Mouse (Mus musculus) liver (tissue): Measurements from ENCODE around the gene Gm1527.
"Not testable (repeated sequence)": the region's sequence is repeated elsewhere in the genome, so short reads cannot be mapped to it uniquely, and the experiment has no call there.

Source experiments
- DNase-seq: peaks from one replicate; pipeline ENCODE4 v3.0.0-alpha.2; 2020; ENCODE audit warnings: mixed read lengths

Gm1527 gene

DNA sequence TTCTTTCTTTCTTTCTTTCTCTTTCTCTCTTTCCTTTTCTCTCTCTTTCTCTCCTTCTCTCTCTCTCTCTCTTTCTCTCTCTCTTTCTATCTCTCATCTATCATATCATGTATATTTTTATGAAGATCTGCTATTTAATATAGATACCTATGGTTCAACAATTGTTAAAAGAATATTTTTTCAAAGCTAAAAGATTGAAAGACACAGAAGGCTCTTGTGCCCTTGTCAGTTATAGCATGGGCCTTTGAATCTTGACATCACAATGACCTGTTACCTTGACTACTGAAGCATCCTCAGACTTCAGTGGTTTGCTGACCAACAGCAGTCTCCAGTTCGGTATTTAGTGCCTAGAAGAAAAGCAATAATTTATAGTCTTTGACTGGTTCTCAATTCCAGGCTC lies at the start of gene Gm1527:
Gm1527 (plus strand) TSS at position 301 of the 400 bp plus-strand sequence.
- DNase-seq: no peak

DNA sequence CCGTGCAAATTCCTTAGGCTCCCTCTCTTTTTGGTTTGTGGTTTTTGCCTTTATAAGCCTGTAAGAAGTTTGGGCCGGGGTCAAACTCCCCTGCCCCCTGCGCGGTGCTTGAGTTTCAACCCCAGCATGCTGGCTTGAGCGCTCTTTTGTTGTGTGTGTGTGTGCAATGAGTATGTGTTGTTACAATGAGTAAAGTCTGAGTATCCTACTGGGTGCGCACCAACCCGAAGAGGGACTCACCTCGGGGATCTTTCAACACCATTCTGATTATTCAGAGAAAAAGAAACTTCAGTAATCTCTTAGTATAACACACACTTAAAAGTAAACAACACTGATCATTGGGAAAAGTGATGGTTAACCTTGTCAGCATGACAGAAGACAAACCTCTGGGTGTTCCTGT lies 49.2 kb upstream of the Gm1527 start:
- DNase-seq: no peak

DNA sequence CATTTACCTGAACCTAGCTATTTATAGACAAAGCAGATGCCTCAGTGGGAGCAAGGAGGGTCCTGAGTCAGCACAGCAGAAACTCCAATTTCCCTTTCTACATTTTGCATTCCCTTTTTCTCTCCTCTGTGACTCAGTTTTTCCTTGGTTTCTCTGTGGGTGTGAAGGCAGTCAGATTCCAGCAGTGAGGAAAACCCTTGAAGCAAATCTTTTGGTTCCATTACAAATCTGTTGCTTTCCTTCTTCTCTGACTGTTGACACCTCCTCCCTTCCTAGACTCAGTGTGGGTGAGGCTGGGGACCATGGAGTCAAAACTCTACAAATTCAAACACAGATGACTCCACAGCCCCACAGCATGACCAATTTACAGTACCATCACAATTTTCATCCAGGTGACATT lies 45.3 kb upstream of the Gm1527 start:
- DNase-seq: no peak

DNA sequence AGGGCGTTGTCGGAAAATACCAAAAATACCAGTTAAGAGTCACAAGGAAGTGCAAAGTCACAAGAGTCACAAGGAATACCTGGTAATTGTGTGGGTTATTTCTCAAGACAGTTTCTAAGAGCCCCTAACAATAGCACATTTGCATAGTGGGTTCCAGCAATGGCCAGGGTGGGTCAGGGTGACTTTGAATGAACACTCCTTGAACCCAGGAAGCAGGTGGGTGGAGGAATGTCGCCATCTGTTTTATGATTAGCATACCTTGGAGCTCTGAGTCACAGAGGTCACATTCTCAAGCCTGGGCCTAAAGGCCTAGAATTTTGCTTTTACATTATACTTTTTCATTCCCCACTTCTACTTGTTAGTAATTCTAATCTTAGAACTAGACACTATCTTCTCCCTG lies 40.2 kb upstream of the Gm1527 start:
- DNase-seq: not testable (repeated sequence)

DNA sequence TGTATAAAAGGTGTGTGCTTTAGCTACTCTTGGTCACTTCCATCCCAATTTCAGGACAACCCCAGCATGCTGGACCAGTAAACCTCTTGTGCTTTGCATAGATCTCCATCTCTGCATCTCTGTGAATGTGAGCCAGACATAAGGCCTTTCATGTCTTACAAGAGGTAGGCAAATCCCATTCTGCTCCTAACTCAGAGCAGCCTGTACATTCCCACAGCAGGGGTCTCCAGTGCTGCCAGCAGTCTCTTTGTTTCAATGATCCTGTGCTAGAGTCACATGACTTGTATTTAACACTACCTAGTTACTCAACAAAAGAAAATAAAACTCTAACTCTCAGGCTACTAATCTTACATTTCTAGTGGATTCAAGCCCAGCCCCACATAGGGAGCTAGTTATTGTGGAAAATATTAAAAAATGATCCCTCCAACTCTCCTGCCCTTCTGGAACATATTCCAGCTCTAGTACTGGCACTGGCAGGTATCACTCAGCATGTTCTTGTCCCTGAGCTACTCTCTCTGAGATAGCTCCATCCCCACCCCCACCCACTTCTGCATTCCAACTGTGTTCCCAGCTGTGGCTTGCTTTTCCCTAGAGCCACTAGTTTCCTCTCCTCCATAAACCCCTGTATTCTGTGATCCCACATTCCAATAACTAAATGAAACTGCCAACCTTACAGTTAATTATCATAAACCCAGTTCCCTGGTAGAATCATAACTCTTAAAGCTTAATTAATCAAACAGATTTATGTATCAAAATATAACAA lies 32.6 kb upstream of the Gm1527 start:
- DNase-seq: not testable (repeated sequence)

DNA sequence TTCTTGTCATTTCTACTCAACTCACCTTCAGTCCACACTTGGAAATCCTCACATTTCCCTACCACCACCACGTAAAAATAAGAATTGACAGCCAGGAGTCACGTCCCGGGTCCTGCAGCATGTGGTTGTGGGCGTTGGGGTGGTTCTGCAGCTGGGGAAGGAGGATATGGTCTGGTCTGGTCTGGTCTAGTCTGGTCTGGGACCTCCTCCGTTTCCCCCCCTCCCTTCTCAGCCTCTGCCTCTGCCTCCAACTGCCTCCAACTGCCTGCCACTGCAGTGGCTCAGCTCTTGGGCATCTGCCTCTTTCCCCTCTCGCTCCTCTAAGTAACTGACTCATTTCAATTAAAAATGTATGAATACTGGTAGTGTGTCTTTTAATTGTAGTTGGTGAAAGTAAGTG lies 4.5 kb downstream of the Gm1527 start:
- DNase-seq: not testable (repeated sequence)

DNA sequence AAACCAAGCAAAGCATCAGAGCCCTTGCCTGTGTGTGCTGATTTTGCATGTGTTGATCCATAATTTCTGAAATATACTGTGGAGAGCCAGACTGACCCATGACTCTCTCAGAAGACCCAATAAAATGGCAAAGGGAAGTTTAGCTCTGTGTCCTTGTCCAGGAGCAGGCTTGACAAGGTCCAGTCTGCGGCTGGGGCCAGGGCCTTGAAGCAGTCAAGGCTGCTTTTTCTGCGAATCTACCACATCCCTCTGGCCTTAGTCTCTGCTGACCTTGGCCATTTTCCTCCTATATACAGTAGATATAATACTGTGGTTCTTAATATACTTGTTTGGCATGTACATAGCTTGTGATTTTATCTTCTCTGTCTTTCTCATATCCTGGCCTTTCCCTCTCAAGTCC lies 73.5 kb downstream of the Gm1527 start:
- DNase-seq: no peak

DNA sequence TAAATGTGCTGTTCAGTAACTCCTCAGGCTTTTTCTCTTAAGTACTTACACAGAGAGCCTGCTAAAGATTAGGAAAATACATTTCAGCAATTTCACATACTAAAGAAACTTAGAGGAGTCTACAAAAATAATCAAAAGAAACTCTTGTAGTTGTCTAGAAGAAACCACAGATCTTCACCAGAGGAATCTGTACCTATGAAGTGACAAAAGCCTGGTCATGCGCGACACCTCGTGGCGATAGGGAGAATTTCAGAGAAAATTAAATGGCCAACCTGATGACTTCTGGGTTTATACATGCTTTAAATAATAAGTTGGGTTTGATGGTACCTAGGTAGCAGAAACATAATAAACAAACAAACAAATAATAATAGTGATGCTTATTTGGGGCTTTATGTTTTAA lies 76.4 kb downstream of the Gm1527 start:
- peak; percentile 17 for DNase-seq
